Mouse (Mus musculus) adrenal gland, adult 2 months (tissue): ENCODE data around the gene Sugct. TPM values are rescaled to one million over a fixed set of nuclear protein-coding genes. Genes with fewer than 3 reads are reported as not detected.
A peak's percentile ranks its signal among the peaks of the same experiment; 100 is the strongest.

Source experiments
- DNase-seq: peaks from one replicate; pipeline ENCODE4 v3.0.0; 2021
- long read RNA-seq: library from polyadenylated mRNA; stranded (forward); transcript quantifications from one replicate; pipeline ENCODE4 v2.0.0, GENCODE M21; 2021
- polyA plus RNA-seq: library from polyadenylated mRNA; depleted of rRNA; stranded (reverse); fragments of >200 nt; gene quantifications from 2 replicates; pipeline ENCODE4 v1.2.3, GENCODE M21; 2012; rRNA removed
- total RNA-seq, 2 experiments: library from RNA; stranded (reverse); gene quantifications; 2 replicates each; pipeline ENCODE4 v1.2.3; 2021

Gene Sugct
- 1 to 10 TPM; 5.7 to 9.0 TPM for total RNA-seq
- 0.91 and 1.5 TPM in 2 replicates for polyA plus RNA-seq
- long read RNA-seq, partial matches to known transcripts: 0 of 3 reads
- long read RNA-seq, other reads (novel, unspliced or antisense): 3 of 3 reads

GRCm38 (mm10) chr13:17694911-17695699 lies at the start of gene Sugct, which contains the start of gene Mplkip:
Gene Sugct (minus strand): TSS chr13:17695553.
Gene Mplkip (plus strand): TSS chr13:17695192.
- DNase-seq: peak; percentile 100

- DNase-seq: no peak
These were observed 33.4 kb upstream of the Sugct start for GRCm38 (mm10) chr13:17728798-17729197.

- no peak for DNase-seq
These were observed 32.6 kb upstream of the Sugct start for GRCm38 (mm10) chr13:17727922-17728321.

GRCm38 (mm10) chr13:17717357-17717756 lies 22.0 kb upstream of the Sugct start:
- DNase-seq: no peak

GRCm38 (mm10) chr13:17708784-17709311 lies 13.5 kb upstream of the Sugct start:
- DNase-seq: no peak

GRCm38 (mm10) chr13:17705188-17705826 lies 10.0 kb upstream of the Sugct start:
- no peak for DNase-seq

- no peak for DNase-seq
These were observed 7.0 kb upstream of the Sugct start for GRCm38 (mm10) chr13:17702311-17702710.

- DNase-seq: no peak
These were observed 6.0 kb upstream of the Sugct start for GRCm38 (mm10) chr13:17701322-17701721.

GRCm38 (mm10) chr13:17700090-17700715 lies 4.8 kb upstream of the Sugct start:
- no peak for DNase-seq

GRCm38 (mm10) chr13:17695898-17696580 lies 686 bp upstream of the Sugct start:
- DNase-seq: no peak

GRCm38 (mm10) chr13:17694414-17694813 lies 939 bp downstream of the Sugct start:
- DNase-seq: no peak

GRCm38 (mm10) chr13:17693816-17694215 lies 1.5 kb downstream of the Sugct start:
- no peak for DNase-seq

- no peak for DNase-seq
These were observed 3.9 kb downstream of the Sugct start for GRCm38 (mm10) chr13:17691436-17691835.

- peak; percentile 29 for DNase-seq
These were observed 4.7 kb downstream of the Sugct start for GRCm38 (mm10) chr13:17690686-17691085.

GRCm38 (mm10) chr13:17689461-17689860 lies 5.9 kb downstream of the Sugct start:
- DNase-seq: no peak

GRCm38 (mm10) chr13:17671122-17671521 lies 24.2 kb downstream of the Sugct start:
- DNase-seq: no peak

- DNase-seq: no peak
These were observed 28.0 kb downstream of the Sugct start for GRCm38 (mm10) chr13:17667380-17667779.

GRCm38 (mm10) chr13:17642294-17642693 lies 53.1 kb downstream of the Sugct start:
- DNase-seq: no peak

- DNase-seq: no peak
These were observed 57.3 kb downstream of the Sugct start for GRCm38 (mm10) chr13:17638008-17638407.

- DNase-seq: no peak
These were observed 68.2 kb downstream of the Sugct start for GRCm38 (mm10) chr13:17627108-17627507.

GRCm38 (mm10) chr13:17624976-17625375 lies 70.4 kb downstream of the Sugct start:
- DNase-seq: no peak

GRCm38 (mm10) chr13:17606217-17606616 lies 89.1 kb downstream of the Sugct start:
- DNase-seq: no peak
